Mouse (Mus musculus): ENCODE data around the gene Thbs2. TPM values are rescaled to one million over a fixed set of nuclear protein-coding genes. Genes with fewer than 3 reads are reported as not detected.
"Not testable (repeated sequence)": the region's sequence is repeated elsewhere in the genome, so short reads cannot be mapped to it uniquely, and the experiment has no call there.

Thbs2 gene
- polyA plus RNA-seq, 1 experiment from 2014 or later = 21.4 TPM

- no peak overlapping the region for H3K27ac ChIP-seq (replicated peaks)
- H3K27me3 ChIP-seq (ENCODE audit: control insufficient read depth, insufficient read depth, low read length) = no peaks in the 10 kb centered on the region
- H3K9me3 ChIP-seq (ENCODE audit: control insufficient read depth, low read length) = no peaks in the 10 kb centered on the region
- 57% methylated on average over 4 of the region's 4 CpGs for WGBS
- H3K36me3 ChIP-seq (ENCODE audit: control insufficient read depth, insufficient read depth, low read length) = no peaks in the 10 kb centered on the region
- ATAC-seq (ENCODE audit: low FRiP score, low TSS enrichment) (no peak), DNase-seq (ENCODE audit: low spot score) (no peak)
- no peak overlapping the region for H3K9ac ChIP-seq (ENCODE audit: low read length)
- H3K4me3 ChIP-seq (ENCODE audit: low read depth, low read length) = no peak overlapping the region
- H3K4me1 ChIP-seq (replicated peaks; ENCODE audit: control insufficient read depth, insufficient read depth) = no peaks in the 10 kb centered on the region
- no peak overlapping the region for H3K4me2 ChIP-seq (replicated peaks; ENCODE audit: low read depth)
- TF ChIP-seq CTCF (IDR thresholded peaks at IDR 0.05; ENCODE audit: low read depth) (no peak), EP300 (optimal IDR thresholded peaks at IDR 0.05) (no peak)
Measured at GRCm38 (mm10) chr17:14628901-14629300, 65.1 kb downstream of the Thbs2 start.

GRCm38 (mm10) chr17:14627828-14628338 is 66.2 kb downstream of the Thbs2 start:
- ATAC-seq (ENCODE audit: low FRiP score, low TSS enrichment) = 0 out of 2 replicates have a peak, but pooled peaks have one; percentile 45
- Histone ChIP-seq H3K4me2 (replicated peaks; ENCODE audit: low read depth) (no peak overlapping the region), H3K27me3 (ENCODE audit: control insufficient read depth, insufficient read depth, low read length) (no peaks in the 10 kb centered on the region), H3K27ac (replicated peaks) (no peak overlapping the region; the same call in 1 of the 2 replicates), H3K9ac (ENCODE audit: low read length) (no peak overlapping the region), H3K4me1 (replicated peaks; ENCODE audit: control insufficient read depth, insufficient read depth) (no peaks in the 10 kb centered on the region), H3K9me3 (ENCODE audit: control insufficient read depth, low read length) (no peaks in the 10 kb centered on the region), H3K4me3 (ENCODE audit: low read depth, low read length) (no peak overlapping the region), H3K36me3 (ENCODE audit: control insufficient read depth, insufficient read depth, low read length) (no peaks in the 10 kb centered on the region)
- TF ChIP-seq EP300 (optimal IDR thresholded peaks at IDR 0.05) = no peak
- no peak for TF ChIP-seq CTCF (IDR thresholded peaks at IDR 0.05; ENCODE audit: low read depth)
- no peak for DNase-seq (ENCODE audit: low spot score)
- WGBS = 64% methylated on average over 12 of the region's 12 CpGs

- H3K27ac ChIP-seq (replicated peaks) = peak overlapping the region; percentile 40; the same call in 1 of the 2 replicates
- WGBS = 10% methylated on average over 8 of the region's 8 CpGs
- no peaks in the 10 kb centered on the region for H3K36me3 ChIP-seq (ENCODE audit: control insufficient read depth, insufficient read depth, low read length)
- no peak for ATAC-seq (ENCODE audit: low FRiP score, low TSS enrichment)
- no peaks in the 10 kb centered on the region for H3K27me3 ChIP-seq (ENCODE audit: control insufficient read depth, insufficient read depth, low read length)
- H3K4me1 ChIP-seq (replicated peaks; ENCODE audit: control insufficient read depth, insufficient read depth) = no peaks in the 10 kb centered on the region
- no peaks in the 10 kb centered on the region for H3K9me3 ChIP-seq (ENCODE audit: control insufficient read depth, low read length)
- H3K4me3 ChIP-seq (ENCODE audit: low read depth, low read length) = no peak overlapping the region
- no peak for DNase-seq (ENCODE audit: low spot score)
- peak overlapping the region; percentile 34; the same call in 1 of the 2 replicates for H3K4me2 ChIP-seq (replicated peaks; ENCODE audit: low read depth)
- TF ChIP-seq EP300 (optimal IDR thresholded peaks at IDR 0.05) (no peak), CTCF (IDR thresholded peaks at IDR 0.05; ENCODE audit: low read depth) (peak; percentile 22)
- H3K9ac ChIP-seq (ENCODE audit: low read length) = no peak overlapping the region
Measured at GRCm38 (mm10) chr17:14624433-14624832, 69.6 kb downstream of the Thbs2 start.

- not testable (repeated sequence) for H3K36me3 ChIP-seq (ENCODE audit: control insufficient read depth, insufficient read depth, low read length); ATAC-seq (ENCODE audit: low FRiP score, low TSS enrichment); H3K27me3 ChIP-seq (ENCODE audit: control insufficient read depth, insufficient read depth, low read length); H3K4me1 ChIP-seq (replicated peaks; ENCODE audit: control insufficient read depth, insufficient read depth); H3K9ac ChIP-seq (ENCODE audit: low read length); H3K4me2 ChIP-seq (replicated peaks; ENCODE audit: low read depth); H3K9me3 ChIP-seq (ENCODE audit: control insufficient read depth, low read length); H3K4me3 ChIP-seq (ENCODE audit: low read depth, low read length); DNase-seq (ENCODE audit: low spot score); H3K27ac ChIP-seq (replicated peaks)
Measured at GRCm38 (mm10) chr17:14621006-14621405, 73.0 kb downstream of the Thbs2 start.

- 77% methylated on average over 3 of the region's 3 CpGs for WGBS
Measured at GRCm38 (mm10) chr17:14620037-14620436, 74.0 kb downstream of the Thbs2 start.

GRCm38 (mm10) chr17:14619038-14619437 is 75.0 kb downstream of the Thbs2 start:
- WGBS = 50% methylated on average over 4 of the region's 4 CpGs
- ATAC-seq (ENCODE audit: low FRiP score, low TSS enrichment) = no peak

More at GRCm38 (mm10) chr17:14620037-14620436, 74.0 kb downstream of the Thbs2 start:
- ATAC-seq (ENCODE audit: low FRiP score, low TSS enrichment) = no peak
- Histone ChIP-seq H3K4me1 (replicated peaks; ENCODE audit: control insufficient read depth, insufficient read depth) (no peaks in the 10 kb centered on the region), H3K27ac (replicated peaks) (no peak overlapping the region), H3K4me2 (replicated peaks; ENCODE audit: low read depth) (no peak overlapping the region), H3K9ac (ENCODE audit: low read length) (no peak overlapping the region), H3K9me3 (ENCODE audit: control insufficient read depth, low read length) (no peaks in the 10 kb centered on the region), H3K4me3 (ENCODE audit: low read depth, low read length) (no peak overlapping the region), H3K36me3 (ENCODE audit: control insufficient read depth, insufficient read depth, low read length) (no peaks in the 10 kb centered on the region), H3K27me3 (ENCODE audit: control insufficient read depth, insufficient read depth, low read length) (no peaks in the 10 kb centered on the region)
- no peak for DNase-seq (ENCODE audit: low spot score)
- TF ChIP-seq CTCF (IDR thresholded peaks at IDR 0.05; ENCODE audit: low read depth) = no peak
- no peak for TF ChIP-seq EP300 (optimal IDR thresholded peaks at IDR 0.05)

More at GRCm38 (mm10) chr17:14619038-14619437, 75.0 kb downstream of the Thbs2 start:
- no peaks in the 10 kb centered on the region for H3K36me3 ChIP-seq (ENCODE audit: control insufficient read depth, insufficient read depth, low read length)
- H3K4me2 ChIP-seq (replicated peaks; ENCODE audit: low read depth) = no peak overlapping the region
- H3K27me3 ChIP-seq (ENCODE audit: control insufficient read depth, insufficient read depth, low read length) = no peaks in the 10 kb centered on the region
- no peak overlapping the region for H3K9ac ChIP-seq (ENCODE audit: low read length)
- TF ChIP-seq CTCF (IDR thresholded peaks at IDR 0.05; ENCODE audit: low read depth) (no peak), EP300 (optimal IDR thresholded peaks at IDR 0.05) (no peak)
- no peak overlapping the region for H3K4me3 ChIP-seq (ENCODE audit: low read depth, low read length)
- no peak overlapping the region for H3K27ac ChIP-seq (replicated peaks)
- no peak for DNase-seq (ENCODE audit: low spot score)
- H3K4me1 ChIP-seq (replicated peaks; ENCODE audit: control insufficient read depth, insufficient read depth) = no peaks in the 10 kb centered on the region
- H3K9me3 ChIP-seq (ENCODE audit: control insufficient read depth, low read length) = no peaks in the 10 kb centered on the region

Other genes starting within 250 kb of the Thbs2 start
- gene Wdr27, start 248.9 kb upstream of the Thbs2 start, polyA plus RNA-seq (2015; fragmentation: Nextera tagmentation; extraction: Ambion mirVana) = 8.0 and 9.0 TPM in 2 replicates
- 39.0 and 39.9 TPM in 2 replicates for gene 1600012H06Rik, start 248.9 kb upstream of the Thbs2 start, polyA plus RNA-seq (2015; fragmentation: Nextera tagmentation; extraction: Ambion mirVana)

Data from stomach, postnatal 0 days (tissue).